ENCODE assay signal across 11 mouse cellular contexts in genomic region chr5:144758422-144758821, GRCm38 (mm10). TPM values are rescaled to one million over a fixed set of nuclear protein-coding genes. Genes with fewer than 3 reads are reported as not detected.
DNase-seq lines count a peak whose midpoint lies in the region; ATAC-seq and TF ChIP-seq lines count a peak whose summit lies in the region.
"Had no signal": no experiment of that assay in that cellular context is flagged by ENCODE, and none has a peak within 500 bp of the region (broad histone marks: within the 10 kb centered on the region; RNA-seq: fewer than 3 reads in every experiment).

No protein-coding gene starts in this region.

- no peak for TF ChIP-seq CTCF in left cerebral cortex, adult 2 months (IDR thresholded peaks at IDR 0.05)
- no peak for TF ChIP-seq CTCF in olfactory bulb, adult 2 months (IDR thresholded peaks at IDR 0.05; ENCODE audit: insufficient read depth, low read depth, low read length)

- peak; percentile 58 for ATAC-seq in forebrain, embryonic 11.5 days (replicated peaks; ENCODE audit: low FRiP score)

- H3K4me3 ChIP-seq in forebrain, embryonic 11.5 days (ENCODE audit: low read depth, low read length) = no peak overlapping the region
- no peak overlapping the region for H3K4me3 ChIP-seq in left cerebral cortex, adult 2 months
- peak overlapping the region; percentile 21; the same call in 1 of the 2 replicates for H3K4me3 ChIP-seq in olfactory bulb, adult 2 months (ENCODE audit: insufficient read depth, low read depth, low read length)
- H3K4me3 ChIP-seq: stomach, embryonic 15.5 days had no signal

- no peak for TF ChIP-seq POLR2A in olfactory bulb, adult 2 months (IDR thresholded peaks at IDR 0.05; ENCODE audit: insufficient read depth, low read depth, low read length)

- H3K27ac ChIP-seq in forebrain, embryonic 11.5 days (ENCODE audit: low read depth, low read length) = no peak overlapping the region
- no peak overlapping the region for H3K27ac ChIP-seq in left cerebral cortex, adult 2 months
- H3K27ac ChIP-seq in olfactory bulb, adult 2 months (ENCODE audit: insufficient read depth, low read depth, low read length) = peak overlapping the region; percentile 71
- H3K27ac ChIP-seq: stomach, embryonic 15.5 days had no signal

- H3K9ac ChIP-seq in forebrain, embryonic 11.5 days (ENCODE audit: low read length) = no peak overlapping the region
- H3K9ac ChIP-seq: stomach, embryonic 15.5 days had no signal

- H3K4me2 ChIP-seq in forebrain, embryonic 11.5 days (ENCODE audit: low read depth, low read length, severe bottlenecking) = peak overlapping the region; percentile 19; the same call in 1 of the 2 replicates
- H3K4me2 ChIP-seq: stomach, embryonic 15.5 days had no signal

- no peaks in the 10 kb centered on the region for H3K9me3 ChIP-seq in forebrain, embryonic 11.5 days (ENCODE audit: control insufficient read depth, low read length)
- H3K9me3 ChIP-seq: stomach, embryonic 15.5 days had no signal

- intact Hi-C loops in left cerebral cortex, adult 2 months (cut with DNase I) = no loop called here
- intact Hi-C loops in heart, postnatal 10 days (cut with DNase I) = no loop called here

- DNase-seq in embryo, embryonic 10 days (ENCODE audit: low spot score) = peak; percentile 54
- DNase-seq in embryo, embryonic 9.5 days (ENCODE audit: extremely low spot score) = no peak
- DNase-seq in forebrain, embryonic 11.5 days (ENCODE audit: low spot score) = peak; percentile 66
- DNase-seq in left cerebral cortex, adult 2 months (ENCODE audit: extremely low spot score in 1 of 2, low spot score in 2 of 2) = peak; percentile 41 to 56
- no peak for DNase-seq in heart, postnatal 10 days
- no peak for DNase-seq in cerebellum, adult 8-10 months
- DNase-seq in gastrocnemius, adult 18-20 months (ENCODE audit: low spot score) = no peak
- DNase-seq: cerebellum, adult 2 months; heart, postnatal 36 days had no signal

- 7% methylated on average over 8 of the region's 8 CpGs for WGBS in forebrain, embryonic 11.5 days
- WGBS in olfactory bulb, adult 2 months = 7% methylated on average over 8 of the region's 8 CpGs

- H3K4me1 ChIP-seq in forebrain, embryonic 11.5 days (replicated peaks; ENCODE audit: control insufficient read depth, insufficient read depth, low read length) = peaks cover 4% of the 10 kb centered on the region; the same call in 1 of the 2 replicates
- peaks cover 17% of the 10 kb centered on the region for H3K4me1 ChIP-seq in olfactory bulb, adult 2 months (ENCODE audit: control insufficient read depth, insufficient read depth, low read length)

- no peaks in the 10 kb centered on the region for H3K36me3 ChIP-seq in forebrain, embryonic 11.5 days (ENCODE audit: control insufficient read depth, insufficient read depth, low read length)
- H3K36me3 ChIP-seq: stomach, embryonic 15.5 days had no signal

- peaks cover 12% of the 10 kb centered on the region for H3K27me3 ChIP-seq in forebrain, embryonic 11.5 days (ENCODE audit: control insufficient read depth, insufficient read depth, low read length)

RNA-seq across cellular contexts. Expression of gene Tmem130, which starts 3.2 kb away (rescaled TPM):
- 14.5 and 16.0 TPM in 2 replicates for polyA plus RNA-seq in forebrain, embryonic 11.5 days (2014; fragmentation: Nextera tagmentation; extraction: Ambion mirVana)
- 100 to 1,000 TPM; 169 to 188 TPM for total RNA-seq in left cerebral cortex, adult 2 months (2021)
- polyA plus RNA-seq in olfactory bulb, adult 2 months (2012; ENCODE audit: insufficient read depth, insufficient read length, low replicate concordance, missing spikeins) = not detected in 2 replicates
- under 1 TPM; 0.22 to 0.60 TPM for total RNA-seq in heart, postnatal 10 days (2021)
- total RNA-seq in gastrocnemius, adult 18-20 months (2021) = not detected

RNA-seq across cellular contexts. Expression of gene Trrap, which starts 9.1 kb away (rescaled TPM):
- polyA plus RNA-seq in forebrain, embryonic 11.5 days (2014; fragmentation: Nextera tagmentation; extraction: Ambion mirVana) = 116 and 137 TPM in 2 replicates
- 100 to 1,000 TPM; 169 to 170 TPM for total RNA-seq in left cerebral cortex, adult 2 months (2021)
- 93.7 TPM in 1 of 2 replicates, not detected in the other for polyA plus RNA-seq in olfactory bulb, adult 2 months (2012; ENCODE audit: insufficient read depth, insufficient read length, low replicate concordance, missing spikeins)
- 10 to 100 TPM; 68.1 to 68.3 TPM for total RNA-seq in heart, postnatal 10 days (2021)
- 10 to 100 TPM; 25.2 to 25.4 TPM for total RNA-seq in gastrocnemius, adult 18-20 months (2021)

Comparison
In these comparisons a context has a peak if more than half of its experiments do, and no peak if none do; other contexts are left out.
1. DNase-seq: peak in embryo, embryonic 10 days (single experiment), forebrain, embryonic 11.5 days (single experiment) and left cerebral cortex, adult 2 months (2 of 2); none in embryo, embryonic 9.5 days (single experiment), heart, postnatal 10 days (0 of 2), cerebellum, adult 8-10 months (single experiment) and gastrocnemius, adult 18-20 months (single experiment).
2. RNA of gene Tmem130, which starts 3.2 kb away (total RNA-seq): 169 to 188 TPM in left cerebral cortex, adult 2 months; 0.22 to 0.60 TPM in heart, postnatal 10 days and not detected in gastrocnemius, adult 18-20 months; every median in the first group is over 100 times any median in the second.